Mouse (Mus musculus): ENCODE measurements at regions not wholly inside any gene's neighbourhood (a gene's known extent, or its start where the extent isn't known, plus 50 kb on each side); places are given as distances from the start of the nearest gene placed in this dataset.
"Not testable (repeated sequence)": the region's sequence is repeated elsewhere in the genome, so short reads cannot be mapped to it uniquely, and the experiment has no call there.

- no peaks in the 10 kb centered on the region for H3K27me3 ChIP-seq
- no peaks in the 10 kb centered on the region for H3K9me3 ChIP-seq
- no peak for ATAC-seq (ENCODE audit: insufficient number of reproducible peaks, low FRiP score, low TSS enrichment, low read depth)
- 76% methylated on average over 1 of the region's 1 CpGs for WGBS
- no peak overlapping the region for H3K4me2 ChIP-seq
- no peaks in the 10 kb centered on the region for H3K4me1 ChIP-seq
- no peak overlapping the region for H3K4me3 ChIP-seq
- no peaks in the 10 kb centered on the region for H3K36me3 ChIP-seq
- H3K9ac ChIP-seq, result no peak overlapping the region
- no peak overlapping the region for H3K27ac ChIP-seq
Observed at GRCm38 (mm10) chr6:6496789-6497188, 81.7 kb downstream of the Sem1 start.

- Histone ChIP-seq H3K27me3 (no peaks in the 10 kb centered on the region), H3K27ac (no peak overlapping the region), H3K9ac (no peak overlapping the region), H3K36me3 (no peaks in the 10 kb centered on the region), H3K4me1 (no peaks in the 10 kb centered on the region), H3K4me2 (no peak overlapping the region), H3K4me3 (no peak overlapping the region), H3K9me3 (no peaks in the 10 kb centered on the region)
- ATAC-seq (ENCODE audit: insufficient number of reproducible peaks, low FRiP score, low TSS enrichment, low read depth), result no peak
- 87% methylated on average over 4 of the region's 4 CpGs for WGBS
Observed at GRCm38 (mm10) chr6:6496336-6496735, 82.1 kb downstream of the Sem1 start.

- no peak overlapping the region for H3K9ac ChIP-seq
- no peaks in the 10 kb centered on the region for H3K27me3 ChIP-seq
- no peaks in the 10 kb centered on the region for H3K4me1 ChIP-seq
- no peak overlapping the region for H3K27ac ChIP-seq
- H3K36me3 ChIP-seq, result no peaks in the 10 kb centered on the region
- no peak overlapping the region for H3K4me2 ChIP-seq
- ATAC-seq (ENCODE audit: insufficient number of reproducible peaks, low FRiP score, low TSS enrichment, low read depth), result no peak
- H3K4me3 ChIP-seq, result no peak overlapping the region
- 82% methylated on average over 4 of the region's 4 CpGs for WGBS
- no peaks in the 10 kb centered on the region for H3K9me3 ChIP-seq
Observed at GRCm38 (mm10) chr6:6488191-6488590, 90.3 kb downstream of the Sem1 start.

GRCm38 (mm10) chr6:6481596-6481995 is 96.9 kb downstream of the Sem1 start:
- not testable (repeated sequence) for ATAC-seq (ENCODE audit: insufficient number of reproducible peaks, low FRiP score, low TSS enrichment, low read depth); H3K27ac ChIP-seq; H3K4me1 ChIP-seq; H3K9me3 ChIP-seq; H3K4me3 ChIP-seq; H3K4me2 ChIP-seq; H3K36me3 ChIP-seq; H3K27me3 ChIP-seq; H3K9ac ChIP-seq
- 91% methylated on average over 1 of the region's 1 CpGs for WGBS

DNA sequence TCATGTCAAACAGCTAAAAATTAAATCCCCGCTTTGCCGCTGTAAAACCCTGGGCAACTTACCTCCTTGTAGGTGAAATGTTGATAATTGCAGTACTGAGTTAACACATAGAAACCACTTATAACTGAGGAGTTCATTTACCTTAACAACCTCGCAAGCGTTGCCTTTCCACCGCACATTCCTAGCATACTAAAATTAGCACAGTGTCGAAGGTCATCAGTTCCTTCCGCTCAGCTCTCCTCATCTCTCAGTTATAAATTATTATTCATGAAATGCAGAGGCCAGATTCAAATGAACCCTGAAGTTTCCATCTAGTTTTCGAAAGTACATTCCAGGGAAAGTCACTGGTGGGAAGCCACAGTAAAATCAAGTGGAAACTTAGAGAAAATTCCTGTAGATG is 108.1 kb downstream of the Sem1 start:
- H3K4me2 ChIP-seq, result no peak overlapping the region
- no peak overlapping the region for H3K9ac ChIP-seq
- H3K27me3 ChIP-seq, result no peaks in the 10 kb centered on the region
- H3K9me3 ChIP-seq, result no peaks in the 10 kb centered on the region
- no peak overlapping the region for H3K4me3 ChIP-seq
- WGBS, result 46% methylated on average over 8 of the region's 8 CpGs
- ATAC-seq (ENCODE audit: insufficient number of reproducible peaks, low FRiP score, low TSS enrichment, low read depth), result no peak
- no peaks in the 10 kb centered on the region for H3K36me3 ChIP-seq
- no peak overlapping the region for H3K27ac ChIP-seq
- 0 out of 2 replicates have a peak, but pooled peaks cover 2% of the 10 kb centered on the region for H3K4me1 ChIP-seq

DNA sequence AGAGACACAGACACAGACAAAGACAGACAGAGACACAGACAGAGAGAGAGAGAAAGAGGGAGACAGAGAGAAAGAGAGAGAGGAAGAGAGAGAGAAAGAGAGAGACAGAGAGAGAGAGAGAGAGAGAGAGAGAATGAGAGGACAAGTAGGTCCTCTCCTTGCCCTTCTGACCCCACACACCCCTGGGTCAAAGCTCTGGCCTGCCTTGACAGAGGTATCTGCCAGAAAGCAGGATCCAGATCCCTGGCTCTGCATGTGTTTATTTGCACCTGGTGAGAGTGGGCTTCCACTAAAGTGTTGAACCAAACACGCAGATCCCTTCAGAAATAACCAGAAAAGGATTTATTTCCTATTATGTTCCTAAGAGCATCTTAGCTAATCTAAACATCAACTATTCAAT is 110.9 kb downstream of the Sem1 start:
- no peaks in the 10 kb centered on the region for H3K9me3 ChIP-seq
- H3K27me3 ChIP-seq, result no peaks in the 10 kb centered on the region
- no peak overlapping the region for H3K4me3 ChIP-seq
- 30% methylated on average over 1 of the region's 1 CpGs for WGBS
- no peaks in the 10 kb centered on the region for H3K36me3 ChIP-seq
- no peak overlapping the region for H3K4me2 ChIP-seq
- 0 out of 2 replicates have a peak, but pooled peaks cover 5% of the 10 kb centered on the region for H3K4me1 ChIP-seq
- no peak for ATAC-seq (ENCODE audit: insufficient number of reproducible peaks, low FRiP score, low TSS enrichment, low read depth)
- no peak overlapping the region for H3K9ac ChIP-seq
- H3K27ac ChIP-seq, result no peak overlapping the region

DNA sequence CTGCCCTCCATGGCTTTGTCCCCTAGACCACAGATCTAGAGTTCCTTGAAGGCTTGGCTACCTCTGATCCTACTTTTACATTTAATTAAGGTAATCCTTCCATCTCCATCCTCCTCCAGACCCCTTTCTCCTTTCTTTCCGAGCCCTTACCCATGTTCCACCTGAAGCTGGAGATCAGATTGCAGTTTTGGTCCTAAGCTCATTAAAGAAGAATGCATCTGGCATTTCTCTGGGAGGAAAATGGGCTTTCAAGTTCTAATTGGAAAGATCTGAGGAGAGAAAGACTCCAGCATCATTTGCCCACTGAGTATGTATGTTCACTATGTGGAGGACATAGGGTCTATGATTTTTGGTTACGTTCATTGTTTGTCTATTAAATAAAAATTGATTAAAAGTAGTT is 112.2 kb downstream of the Sem1 start:
- ATAC-seq (ENCODE audit: insufficient number of reproducible peaks, low FRiP score, low TSS enrichment, low read depth), result no peak
- H3K27me3 ChIP-seq, result no peaks in the 10 kb centered on the region
- H3K27ac ChIP-seq, result no peak overlapping the region
- 32% methylated on average over 2 of the region's 2 CpGs for WGBS
- no peaks in the 10 kb centered on the region for H3K9me3 ChIP-seq
- no peaks in the 10 kb centered on the region for H3K36me3 ChIP-seq
- H3K4me1 ChIP-seq, result 0 out of 2 replicates have a peak, but pooled peaks cover 5% of the 10 kb centered on the region
- H3K4me3 ChIP-seq, result no peak overlapping the region
- no peak overlapping the region for H3K9ac ChIP-seq
- H3K4me2 ChIP-seq, result no peak overlapping the region

DNA sequence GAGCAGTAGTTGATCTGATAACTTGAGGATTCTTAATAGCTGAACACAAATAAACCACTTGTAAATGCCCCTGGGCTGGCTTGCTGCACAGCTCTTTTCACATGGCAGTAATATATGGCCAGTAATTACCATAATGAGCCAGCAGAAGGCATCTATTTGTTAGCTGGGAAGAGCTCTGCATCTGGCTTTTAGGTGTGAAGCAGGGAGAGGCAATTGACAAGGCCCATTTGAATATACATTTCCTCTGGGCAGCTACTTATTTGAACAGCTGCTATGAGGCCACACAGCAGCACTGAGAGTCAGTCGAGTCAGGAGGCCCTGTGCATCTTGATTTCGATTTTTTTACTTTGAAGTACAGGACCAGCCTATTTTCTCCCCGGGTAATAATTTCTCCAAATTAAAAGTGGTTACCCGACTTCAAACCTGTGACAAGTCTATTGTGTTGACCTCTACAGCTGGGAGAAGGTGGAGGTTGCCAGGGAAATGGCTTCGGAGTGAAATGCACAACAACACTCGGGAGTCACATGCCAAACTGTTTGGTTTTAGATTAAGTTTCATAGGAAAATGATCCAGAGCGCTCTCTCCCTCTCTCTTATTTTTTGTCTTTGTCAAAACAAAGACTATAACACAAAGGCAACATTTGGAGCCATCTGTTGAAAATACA is 114.5 kb downstream of the Sem1 start:
- H3K27me3 ChIP-seq, result no peaks in the 10 kb centered on the region
- ATAC-seq (ENCODE audit: insufficient number of reproducible peaks, low FRiP score, low TSS enrichment, low read depth), result no peak
- H3K36me3 ChIP-seq, result no peaks in the 10 kb centered on the region
- 0 out of 2 replicates have a peak, but pooled peaks cover 5% of the 10 kb centered on the region for H3K4me1 ChIP-seq
- no peak overlapping the region for H3K4me3 ChIP-seq
- no peaks in the 10 kb centered on the region for H3K9me3 ChIP-seq
- no peak overlapping the region for H3K4me2 ChIP-seq
- H3K9ac ChIP-seq, result no peak overlapping the region
- WGBS, result 14% methylated on average over 7 of the region's 7 CpGs
- H3K27ac ChIP-seq, result no peak overlapping the region

DNA sequence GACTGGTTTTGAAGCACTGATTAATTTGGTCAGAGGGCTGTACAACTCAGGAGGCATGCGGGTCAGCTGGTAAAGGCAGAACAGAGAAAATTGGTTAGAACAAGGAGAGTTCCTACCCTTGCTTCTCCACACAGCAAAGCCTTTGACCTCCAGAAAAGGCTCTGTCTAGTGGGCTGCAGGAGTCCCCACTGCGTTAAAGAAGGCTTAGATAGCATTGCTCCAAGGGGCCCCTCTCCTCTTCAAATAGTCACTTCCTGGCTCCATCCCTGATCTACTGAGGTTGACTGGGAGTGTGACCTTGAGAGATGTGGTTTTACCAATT is 118.6 kb downstream of the Sem1 start:
- ATAC-seq (ENCODE audit: insufficient number of reproducible peaks, low FRiP score, low TSS enrichment, low read depth), result no peak
- no peak overlapping the region for H3K9ac ChIP-seq
- no peaks in the 10 kb centered on the region for H3K27me3 ChIP-seq
- H3K4me3 ChIP-seq, result no peak overlapping the region
- H3K27ac ChIP-seq, result no peak overlapping the region
- H3K36me3 ChIP-seq, result no peaks in the 10 kb centered on the region
- no peak overlapping the region for H3K4me2 ChIP-seq
- 27% methylated on average over 2 of the region's 2 CpGs for whole genome bisulfite sequencing
- 0 out of 2 replicates have a peak, but pooled peaks cover 6% of the 10 kb centered on the region for H3K4me1 ChIP-seq
- no peaks in the 10 kb centered on the region for H3K9me3 ChIP-seq

DNA sequence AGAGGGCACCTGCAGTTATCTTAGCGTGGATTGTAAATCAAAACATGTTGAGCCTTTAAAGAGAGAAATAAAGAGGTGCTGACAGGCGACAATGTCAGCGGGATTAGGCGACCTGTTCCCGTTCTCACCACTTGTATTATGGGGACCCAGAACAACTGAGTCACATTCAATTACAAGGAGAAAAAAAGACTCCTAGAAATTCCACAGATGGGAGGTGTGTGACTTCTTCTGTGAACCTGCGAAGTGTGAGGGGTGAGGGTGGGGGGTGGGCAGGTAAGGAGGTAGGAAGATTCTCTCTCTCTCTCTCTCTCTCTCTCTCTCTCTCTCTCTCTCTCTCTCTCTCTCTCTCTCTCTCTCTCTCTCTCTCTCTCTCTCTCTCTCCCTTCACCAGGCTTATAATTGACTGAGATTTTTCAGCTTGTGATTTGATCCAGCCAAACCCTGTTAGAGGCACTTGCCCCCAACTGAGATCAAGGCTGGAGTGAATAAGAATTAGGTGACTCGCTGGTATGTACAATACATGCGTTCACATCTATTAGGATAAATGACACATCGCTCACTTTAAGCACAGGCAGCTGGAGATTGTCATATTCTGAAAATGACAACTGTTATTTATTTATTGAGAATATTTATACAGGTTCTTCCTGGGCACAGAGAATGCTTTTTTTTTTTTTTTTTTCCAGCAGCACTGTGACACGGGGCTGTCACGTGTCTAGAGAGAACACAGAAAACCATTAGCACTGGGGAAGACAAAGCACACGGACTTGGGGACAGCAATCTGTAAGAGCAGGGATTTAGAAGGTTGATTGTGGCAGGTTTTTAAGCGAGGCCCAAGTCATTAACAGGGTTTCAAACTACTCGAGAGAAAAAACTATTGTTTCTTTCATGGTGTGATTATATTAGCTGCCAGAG is 119.2 kb downstream of the Sem1 start:
- WGBS, result 21% methylated on average over 14 of the region's 14 CpGs
- Histone ChIP-seq H3K36me3 (no peaks in the 10 kb centered on the region), H3K27me3 (no peaks in the 10 kb centered on the region), H3K9me3 (no peaks in the 10 kb centered on the region), H3K4me1 (0 out of 2 replicates have a peak, but pooled peaks cover 6% of the 10 kb centered on the region), H3K4me3 (no peak overlapping the region), H3K9ac (no peak overlapping the region), H3K4me2 (no peak overlapping the region), H3K27ac (no peak overlapping the region)
- no peak for ATAC-seq (ENCODE audit: insufficient number of reproducible peaks, low FRiP score, low TSS enrichment, low read depth)

DNA sequence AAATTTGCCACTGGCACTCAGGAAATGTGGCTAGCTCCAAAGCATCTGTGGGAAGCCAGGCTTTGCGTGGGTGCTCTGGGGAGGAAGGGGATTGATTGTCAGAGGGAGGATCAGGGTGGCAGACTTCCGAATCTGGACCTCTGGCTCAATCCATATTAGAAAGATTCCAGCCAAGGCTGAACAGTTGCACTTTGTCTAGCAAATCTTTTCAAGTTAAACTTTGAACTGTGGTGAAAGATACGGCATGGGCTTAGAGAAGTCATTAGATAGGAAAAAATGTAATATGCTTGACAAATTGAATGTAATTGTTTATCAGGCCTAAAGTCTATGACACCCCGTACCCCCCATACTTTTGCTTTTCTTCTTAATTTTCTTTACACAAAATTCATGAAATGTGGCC is 120.7 kb downstream of the Sem1 start:
- Histone ChIP-seq H3K27ac (no peak overlapping the region), H3K27me3 (no peaks in the 10 kb centered on the region), H3K4me1 (0 out of 2 replicates have a peak, but pooled peaks cover 3% of the 10 kb centered on the region), H3K9ac (no peak overlapping the region), H3K4me2 (no peak overlapping the region), H3K9me3 (no peaks in the 10 kb centered on the region), H3K4me3 (no peak overlapping the region), H3K36me3 (no peaks in the 10 kb centered on the region)
- WGBS, result 63% methylated on average over 4 of the region's 4 CpGs
- ATAC-seq (ENCODE audit: insufficient number of reproducible peaks, low FRiP score, low TSS enrichment, low read depth), result no peak

DNA sequence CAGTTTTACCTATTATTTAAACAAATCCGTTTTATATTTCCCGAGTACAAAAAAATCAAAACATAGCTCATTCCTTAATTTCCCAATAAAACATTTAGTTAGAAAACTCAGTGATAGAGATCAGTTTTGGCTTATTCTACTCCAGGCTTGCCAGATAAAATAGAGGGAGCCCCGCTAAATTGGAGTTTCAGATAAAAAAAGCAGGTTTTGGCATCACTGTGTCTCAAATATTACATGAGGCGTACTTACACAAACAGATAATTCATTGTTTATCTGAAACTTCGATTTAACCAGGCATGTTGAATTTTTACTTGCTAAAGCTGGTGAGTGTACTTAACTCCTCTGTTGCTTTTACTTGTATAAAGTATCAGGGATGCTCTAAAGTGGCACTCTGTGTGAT is 121.5 kb downstream of the Sem1 start:
- no peak for ATAC-seq (ENCODE audit: insufficient number of reproducible peaks, low FRiP score, low TSS enrichment, low read depth)
- no peaks in the 10 kb centered on the region for H3K36me3 ChIP-seq
- no peak overlapping the region for H3K4me3 ChIP-seq
- H3K27me3 ChIP-seq, result no peaks in the 10 kb centered on the region
- no peak overlapping the region for H3K4me2 ChIP-seq
- H3K9me3 ChIP-seq, result no peaks in the 10 kb centered on the region
- H3K27ac ChIP-seq, result no peak overlapping the region
- no peak overlapping the region for H3K9ac ChIP-seq
- H3K4me1 ChIP-seq, result 0 out of 2 replicates have a peak, but pooled peaks cover 3% of the 10 kb centered on the region
- 66% methylated on average over 5 of the region's 5 CpGs for WGBS

All from limb, embryonic 15.5 days (tissue).